Mouse (Mus musculus): ENCODE results near the gene Sh3tc1. TPM values are rescaled to one million over a fixed set of nuclear protein-coding genes. Genes with fewer than 3 reads are reported as not detected.

Sh3tc1 gene
- polyA plus RNA-seq, 1 experiment from 2014 or later = 3.2 TPM

- WGBS = 63% methylated on average over 3 of the region's 3 CpGs
Observed at GRCm38 (mm10) chr5:35729844-35730243, 9.9 kb downstream of the Sh3tc1 start.

GRCm38 (mm10) chr5:35728957-35729460, 10.8 kb downstream of the Sh3tc1 start:
- DNase-seq (ENCODE audit: low spot score) (peak; percentile 64), ATAC-seq (ENCODE audit: low FRiP score, low TSS enrichment) (peak; percentile 87)
- Histone ChIP-seq H3K4me3 (ENCODE audit: low read depth, low read length) (peak overlapping the region; percentile 6; the same call in 1 of the 2 replicates), H3K4me2 (replicated peaks; ENCODE audit: low read depth) (peak overlapping the region; percentile 25; the same call in 1 of the 2 replicates), H3K9ac (ENCODE audit: low read length) (no peak overlapping the region), H3K36me3 (ENCODE audit: control insufficient read depth, insufficient read depth, low read length) (no peaks in the 10 kb centered on the region), H3K4me1 (replicated peaks; ENCODE audit: control insufficient read depth, insufficient read depth) (no peaks in the 10 kb centered on the region), H3K27me3 (ENCODE audit: control insufficient read depth, insufficient read depth, low read length) (no peaks in the 10 kb centered on the region), H3K9me3 (ENCODE audit: control insufficient read depth, low read length) (no peaks in the 10 kb centered on the region), H3K27ac (replicated peaks) (peak overlapping the region; percentile 76)
- TF ChIP-seq EP300 (optimal IDR thresholded peaks at IDR 0.05) (no peak), CTCF (IDR thresholded peaks at IDR 0.05; ENCODE audit: low read depth) (peak; percentile 33; the same call in 1 of the 2 replicates)
- 35% methylated on average over 11 of the region's 11 CpGs for WGBS

More at GRCm38 (mm10) chr5:35729844-35730243, 9.9 kb downstream of the Sh3tc1 start:
- Histone ChIP-seq H3K9me3 (ENCODE audit: control insufficient read depth, low read length) (no peaks in the 10 kb centered on the region), H3K36me3 (ENCODE audit: control insufficient read depth, insufficient read depth, low read length) (no peaks in the 10 kb centered on the region), H3K4me3 (ENCODE audit: low read depth, low read length) (no peak overlapping the region), H3K4me2 (replicated peaks; ENCODE audit: low read depth) (no peak overlapping the region), H3K27me3 (ENCODE audit: control insufficient read depth, insufficient read depth, low read length) (no peaks in the 10 kb centered on the region), H3K4me1 (replicated peaks; ENCODE audit: control insufficient read depth, insufficient read depth) (no peaks in the 10 kb centered on the region), H3K27ac (replicated peaks) (peak overlapping the region; percentile 76; the same call in 1 of the 2 replicates), H3K9ac (ENCODE audit: low read length) (no peak overlapping the region)
- TF ChIP-seq CTCF (IDR thresholded peaks at IDR 0.05; ENCODE audit: low read depth) (no peak), EP300 (optimal IDR thresholded peaks at IDR 0.05) (no peak)
- DNase-seq (ENCODE audit: low spot score) = no peak
- ATAC-seq (ENCODE audit: low FRiP score, low TSS enrichment) = no peak

GRCm38 (mm10) chr5:35728344-35728956, 11.3 kb downstream of the Sh3tc1 start:
- ATAC-seq (ENCODE audit: low FRiP score, low TSS enrichment) (no peak), DNase-seq (ENCODE audit: low spot score) (no peak)
- Histone ChIP-seq H3K4me2 (replicated peaks; ENCODE audit: low read depth) (peak overlapping the region; percentile 25), H3K4me3 (ENCODE audit: low read depth, low read length) (peak overlapping the region; percentile 6; the same call in 1 of the 2 replicates), H3K9ac (ENCODE audit: low read length) (no peak overlapping the region), H3K27me3 (ENCODE audit: control insufficient read depth, insufficient read depth, low read length) (no peaks in the 10 kb centered on the region), H3K36me3 (ENCODE audit: control insufficient read depth, insufficient read depth, low read length) (no peaks in the 10 kb centered on the region), H3K9me3 (ENCODE audit: control insufficient read depth, low read length) (no peaks in the 10 kb centered on the region), H3K27ac (replicated peaks) (peak overlapping the region; percentile 76), H3K4me1 (replicated peaks; ENCODE audit: control insufficient read depth, insufficient read depth) (no peaks in the 10 kb centered on the region)
- WGBS = 81% methylated on average over 12 of the region's 12 CpGs
- TF ChIP-seq CTCF (IDR thresholded peaks at IDR 0.05; ENCODE audit: low read depth) (no peak), EP300 (optimal IDR thresholded peaks at IDR 0.05) (no peak)

- no peak for ATAC-seq (ENCODE audit: low FRiP score, low TSS enrichment)
- WGBS = 83% methylated on average over 5 of the region's 5 CpGs
- no peak overlapping the region; the same call in 1 of the 2 replicates for H3K4me2 ChIP-seq (replicated peaks; ENCODE audit: low read depth)
Observed at GRCm38 (mm10) chr5:35727447-35727846, 12.3 kb downstream of the Sh3tc1 start.

GRCm38 (mm10) chr5:35725840-35726239, 13.9 kb downstream of the Sh3tc1 start:
- Histone ChIP-seq H3K4me1 (replicated peaks; ENCODE audit: control insufficient read depth, insufficient read depth) (no peaks in the 10 kb centered on the region), H3K36me3 (ENCODE audit: control insufficient read depth, insufficient read depth, low read length) (no peaks in the 10 kb centered on the region), H3K27ac (replicated peaks) (no peak overlapping the region), H3K9ac (ENCODE audit: low read length) (no peak overlapping the region), H3K4me2 (replicated peaks; ENCODE audit: low read depth) (no peak overlapping the region), H3K27me3 (ENCODE audit: control insufficient read depth, insufficient read depth, low read length) (no peaks in the 10 kb centered on the region), H3K9me3 (ENCODE audit: control insufficient read depth, low read length) (no peaks in the 10 kb centered on the region), H3K4me3 (ENCODE audit: low read depth, low read length) (no peak overlapping the region)
- no peak for TF ChIP-seq EP300 (optimal IDR thresholded peaks at IDR 0.05)
- TF ChIP-seq CTCF (IDR thresholded peaks at IDR 0.05; ENCODE audit: low read depth) = no peak
- no peak for DNase-seq (ENCODE audit: low spot score)
- WGBS = 76% methylated on average over 3 of the region's 3 CpGs
- ATAC-seq (ENCODE audit: low FRiP score, low TSS enrichment) = no peak

More at GRCm38 (mm10) chr5:35727447-35727846, 12.3 kb downstream of the Sh3tc1 start:
- Histone ChIP-seq H3K9ac (ENCODE audit: low read length) (no peak overlapping the region), H3K27me3 (ENCODE audit: control insufficient read depth, insufficient read depth, low read length) (no peaks in the 10 kb centered on the region), H3K4me1 (replicated peaks; ENCODE audit: control insufficient read depth, insufficient read depth) (no peaks in the 10 kb centered on the region), H3K27ac (replicated peaks) (no peak overlapping the region), H3K36me3 (ENCODE audit: control insufficient read depth, insufficient read depth, low read length) (no peaks in the 10 kb centered on the region), H3K4me3 (ENCODE audit: low read depth, low read length) (no peak overlapping the region), H3K9me3 (ENCODE audit: control insufficient read depth, low read length) (no peaks in the 10 kb centered on the region)
- DNase-seq (ENCODE audit: low spot score) = no peak
- TF ChIP-seq EP300 (optimal IDR thresholded peaks at IDR 0.05) = no peak
- no peak for TF ChIP-seq CTCF (IDR thresholded peaks at IDR 0.05; ENCODE audit: low read depth)

- no peak overlapping the region for H3K4me3 ChIP-seq (ENCODE audit: low read depth, low read length)
- no peaks in the 10 kb centered on the region for H3K4me1 ChIP-seq (replicated peaks; ENCODE audit: control insufficient read depth, insufficient read depth)
- H3K27me3 ChIP-seq (ENCODE audit: control insufficient read depth, insufficient read depth, low read length) = no peaks in the 10 kb centered on the region
- no peaks in the 10 kb centered on the region for H3K36me3 ChIP-seq (ENCODE audit: control insufficient read depth, insufficient read depth, low read length)
- no peak for TF ChIP-seq CTCF (IDR thresholded peaks at IDR 0.05; ENCODE audit: low read depth)
- TF ChIP-seq EP300 (optimal IDR thresholded peaks at IDR 0.05) = no peak
- H3K9me3 ChIP-seq (ENCODE audit: control insufficient read depth, low read length) = no peaks in the 10 kb centered on the region
- no peak overlapping the region for H3K4me2 ChIP-seq (replicated peaks; ENCODE audit: low read depth)
- H3K9ac ChIP-seq (ENCODE audit: low read length) = no peak overlapping the region
- 68% methylated on average over 5 of the region's 5 CpGs for WGBS
- DNase-seq (ENCODE audit: low spot score) = no peak
- H3K27ac ChIP-seq (replicated peaks) = no peak overlapping the region
- ATAC-seq (ENCODE audit: low FRiP score, low TSS enrichment) = no peak
Observed at GRCm38 (mm10) chr5:35723900-35724299, 15.9 kb downstream of the Sh3tc1 start.

All from stomach, postnatal 0 days (tissue).